Mouse (Mus musculus) layer of hippocampus, adult 2 months (tissue): ENCODE results near the gene Efcab5. TPM values are rescaled to one million over a fixed set of nuclear protein-coding genes. Genes with fewer than 3 reads are reported as not detected.
A peak's percentile ranks its signal among the peaks of the same experiment; 100 is the strongest.

Experiments
- DNase-seq, 2 experiments: peaks; one replicate each; pipeline ENCODE4 v3.0.0; 2022; ENCODE audit warnings: low spot score in 2 of 2
- H3K27ac ChIP-seq: fragments of 200-600 bp; 2 replicates; pipeline ENCODE4 v1.8.1; 2022
- H3K4me3 ChIP-seq: fragments of 200-600 bp; 2 replicates; pipeline ENCODE4 v1.8.1; 2022; ENCODE audit warnings: mild to moderate bottlenecking
- CTCF ChIP-seq: fragments of 200-600 bp; conservative IDR thresholded peaks from 2 replicates; pipeline ENCODE4 v1.8.1; 2022; ENCODE audit warnings: antibody characterized with exemption, mild to moderate bottlenecking, moderate library complexity
- total RNA-seq, 2 experiments: library from RNA; stranded (reverse); gene quantifications; 2 replicates each; pipeline ENCODE4 v1.2.3; 2021

Gene Efcab5
- total RNA-seq, 2 experiments from 2014 or later, result 2.9 to 5.6 TPM

DNA sequence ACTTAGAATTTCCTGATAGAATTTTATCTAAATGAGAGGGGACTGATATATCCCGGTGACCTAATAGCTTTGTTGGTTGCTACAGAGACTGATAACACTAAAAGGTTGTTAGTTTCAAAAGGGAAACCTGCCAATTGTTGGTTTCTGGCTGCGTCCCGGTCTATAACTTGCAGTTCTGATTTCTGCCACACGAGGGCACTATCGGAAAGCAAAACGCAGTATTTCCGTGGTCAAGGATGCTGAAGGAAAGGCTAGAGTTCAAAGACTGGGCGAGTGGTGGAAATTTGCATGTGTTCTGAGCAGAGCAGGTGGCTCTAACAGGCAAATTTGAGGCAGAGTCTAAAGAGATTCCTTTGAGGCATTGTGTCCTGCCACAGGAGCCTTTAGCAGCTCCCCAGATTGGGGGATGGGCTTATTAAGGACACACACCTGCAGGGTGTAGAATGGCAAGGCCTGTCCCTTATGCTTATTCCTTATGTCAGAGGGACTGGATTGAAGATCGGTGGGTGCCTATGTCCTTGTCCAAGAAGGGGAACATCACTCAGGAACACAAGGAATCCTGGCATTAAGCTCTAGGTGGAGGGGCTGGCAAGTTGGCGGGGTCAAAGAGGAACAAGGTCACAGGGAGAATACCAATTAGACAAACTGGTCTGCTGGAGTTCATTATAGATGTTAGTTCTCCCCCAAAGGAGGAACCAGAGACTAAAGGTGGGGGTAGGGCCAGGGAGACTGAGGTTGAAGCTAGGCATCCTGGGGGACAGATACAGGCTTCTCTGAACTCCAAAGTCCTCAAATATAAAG lies 88.4 kb downstream of the Efcab5 start:
- Histone ChIP-seq H3K4me3 (peak overlapping the region; percentile 38; the same call in 1 of the 2 replicates), H3K27ac (no peak overlapping the region)
- DNase-seq, result peak; percentile 43 to 83
- TF ChIP-seq CTCF, result peak; percentile 96

DNA sequence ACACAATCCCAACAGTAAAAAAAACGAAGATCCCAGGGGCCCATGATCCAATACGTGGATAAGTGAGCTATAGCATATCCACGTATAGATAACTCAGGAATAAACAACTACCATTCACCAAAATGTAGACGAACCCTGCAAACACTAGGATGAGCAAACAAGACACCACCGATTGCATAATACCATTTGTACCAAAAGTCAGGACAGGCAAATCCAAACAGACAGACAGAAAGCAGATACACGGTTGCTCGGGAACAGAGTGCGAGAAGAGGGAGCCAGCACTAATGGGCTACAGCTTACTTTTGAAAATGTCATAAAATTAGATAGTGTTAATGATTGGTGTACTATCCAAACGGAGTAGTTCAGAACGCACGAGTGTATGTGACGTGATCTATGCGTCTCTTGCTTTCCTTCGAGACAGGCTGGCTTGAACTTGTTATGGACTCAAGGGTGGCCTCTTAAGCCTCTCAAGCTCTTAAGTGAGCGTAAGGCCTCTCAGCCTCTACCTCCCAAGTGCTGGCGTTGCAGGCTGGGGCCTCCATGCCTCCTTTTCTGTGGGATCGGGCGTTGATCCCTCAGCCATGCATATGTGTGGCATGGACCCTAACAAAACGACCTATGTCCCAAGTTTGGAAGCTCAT lies 90.3 kb downstream of the Efcab5 start:
- no peak for TF ChIP-seq CTCF
- no peak for DNase-seq
- Histone ChIP-seq H3K27ac (no peak overlapping the region), H3K4me3 (no peak overlapping the region)

DNA sequence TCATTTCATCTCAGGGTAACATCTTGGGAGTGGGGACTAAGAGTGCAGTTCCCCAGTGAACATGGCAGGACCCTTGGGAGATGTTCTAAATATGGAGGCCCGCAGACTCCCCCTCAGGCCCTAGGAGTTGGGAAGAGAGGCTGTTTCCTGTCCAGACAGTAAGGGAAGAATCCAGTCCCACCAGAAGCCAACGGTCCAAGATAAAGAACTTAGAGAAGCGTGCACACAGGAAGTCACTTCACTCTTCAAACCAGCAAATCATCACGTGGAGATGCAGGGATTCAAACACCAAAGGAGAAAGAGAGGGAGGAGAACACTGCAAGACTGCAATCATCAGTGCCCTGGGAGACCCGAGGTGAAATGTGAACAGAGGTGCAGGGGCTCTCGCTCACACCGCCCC lies 91.8 kb downstream of the Efcab5 start:
- no peak overlapping the region for H3K4me3 ChIP-seq
- no peak for DNase-seq
- no peak for TF ChIP-seq CTCF
- H3K27ac ChIP-seq, result no peak overlapping the region

DNA sequence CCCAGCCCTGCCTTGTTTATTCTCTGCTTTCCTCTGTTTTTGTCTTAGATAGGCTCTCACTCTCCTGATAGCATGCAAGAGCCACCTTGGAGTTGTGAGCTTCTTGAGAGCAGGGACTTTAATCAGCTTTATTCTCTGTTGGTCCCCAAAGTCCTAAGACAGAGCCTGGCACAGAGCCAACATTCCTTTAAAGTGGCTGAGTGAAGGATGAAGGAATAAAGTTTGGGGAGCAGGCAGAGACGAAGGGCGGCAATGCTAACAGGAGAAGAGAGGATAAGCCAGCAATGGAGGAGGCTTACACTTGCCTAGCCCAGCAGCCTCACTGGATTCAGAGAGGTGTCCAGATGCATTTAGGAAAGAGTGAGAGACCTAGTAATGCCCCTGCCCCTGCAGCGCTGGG lies 92.2 kb downstream of the Efcab5 start:
- no peak for TF ChIP-seq CTCF
- Histone ChIP-seq H3K27ac (no peak overlapping the region), H3K4me3 (no peak overlapping the region)
- DNase-seq, result no peak

DNA sequence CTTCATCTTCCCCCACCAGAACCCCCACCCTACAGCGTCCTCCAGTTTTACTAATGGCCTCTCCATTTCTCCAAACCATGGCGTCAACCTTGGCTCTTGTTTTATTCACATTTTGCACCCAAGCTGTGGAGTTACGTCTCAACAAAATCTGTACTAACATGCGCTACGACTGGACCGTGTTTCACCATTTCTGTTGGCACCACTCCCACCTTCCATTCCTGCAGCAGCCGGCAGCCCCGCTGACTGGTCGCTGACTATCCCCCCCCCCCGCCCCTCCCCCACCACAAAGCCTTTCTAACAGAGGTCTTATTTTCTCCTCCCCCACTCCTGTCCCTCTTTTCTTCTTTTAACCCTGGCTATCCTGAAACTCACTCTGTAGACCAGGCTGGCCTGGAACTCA lies 93.6 kb downstream of the Efcab5 start:
- Histone ChIP-seq H3K4me3 (no peak overlapping the region), H3K27ac (no peak overlapping the region)
- TF ChIP-seq CTCF, result no peak
- no peak for DNase-seq

DNA sequence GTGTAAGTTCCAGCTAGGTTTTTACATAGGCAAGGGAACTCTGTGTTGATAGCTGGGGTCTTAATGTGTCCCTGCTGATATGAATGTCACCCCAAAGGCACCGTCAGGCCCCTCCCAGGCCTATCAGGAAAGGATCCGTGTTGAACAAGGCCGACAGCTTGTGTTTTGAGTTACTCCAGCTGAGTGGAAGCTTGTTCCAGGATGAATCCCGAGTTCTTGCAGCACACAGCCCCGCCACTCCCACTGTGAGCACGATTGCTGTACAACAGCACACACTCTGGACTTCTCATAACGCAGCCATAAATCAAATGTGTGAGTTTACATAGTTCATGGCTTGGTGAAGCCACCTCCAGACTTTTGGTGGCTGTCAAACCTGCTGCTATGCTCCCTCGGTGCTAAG lies 94.6 kb downstream of the Efcab5 start:
- Histone ChIP-seq H3K27ac (no peak overlapping the region), H3K4me3 (no peak overlapping the region)
- DNase-seq, result peak in 1 of 2 experiments; percentile 20
- TF ChIP-seq CTCF, result no peak

DNA sequence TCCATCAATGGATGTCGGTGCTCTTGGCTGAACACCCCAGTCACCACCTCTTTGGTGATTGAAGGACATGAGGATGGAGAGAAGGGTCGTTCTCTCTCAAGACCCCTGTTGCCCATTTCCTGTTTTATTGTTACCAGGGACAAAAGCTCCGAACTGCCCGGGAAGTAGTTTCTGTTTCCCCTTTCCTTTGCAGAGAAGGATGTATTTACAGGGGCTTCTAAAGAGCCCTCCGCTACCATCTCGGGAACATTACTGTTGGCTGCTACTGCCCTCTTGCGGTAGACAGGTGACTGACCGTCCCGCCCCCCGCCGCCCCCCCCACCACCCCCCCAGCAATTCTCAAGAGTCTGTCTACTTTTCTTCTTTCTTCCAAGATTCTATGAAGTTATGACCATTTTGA lies 95.6 kb downstream of the Efcab5 start:
- DNase-seq, result peak in 1 of 2 experiments; percentile 36
- TF ChIP-seq CTCF, result peak; percentile 75
- no peak overlapping the region for H3K27ac ChIP-seq
- H3K4me3 ChIP-seq, result peak overlapping the region; percentile 45

DNA sequence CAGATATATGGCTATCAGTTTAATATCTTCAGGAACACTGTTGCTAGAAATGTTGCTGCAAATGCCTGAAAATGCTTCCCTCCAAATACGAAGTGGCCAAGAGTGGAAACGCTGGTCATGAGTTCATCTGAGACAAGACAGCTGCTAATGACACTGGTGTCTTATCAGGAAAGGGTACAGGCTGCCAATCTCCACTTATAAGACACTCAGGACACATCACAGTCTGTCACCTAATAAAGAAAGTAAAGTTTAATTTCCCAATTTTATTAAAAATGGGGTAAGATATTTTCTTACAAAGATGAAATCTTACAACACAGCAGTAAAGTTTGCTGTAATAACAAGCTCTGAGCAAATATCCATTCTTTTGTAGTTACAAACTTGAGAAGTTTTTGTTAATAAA lies 99.6 kb downstream of the Efcab5 start:
- Histone ChIP-seq H3K27ac (no peak overlapping the region), H3K4me3 (no peak overlapping the region)
- no peak for DNase-seq
- no peak for TF ChIP-seq CTCF

DNA sequence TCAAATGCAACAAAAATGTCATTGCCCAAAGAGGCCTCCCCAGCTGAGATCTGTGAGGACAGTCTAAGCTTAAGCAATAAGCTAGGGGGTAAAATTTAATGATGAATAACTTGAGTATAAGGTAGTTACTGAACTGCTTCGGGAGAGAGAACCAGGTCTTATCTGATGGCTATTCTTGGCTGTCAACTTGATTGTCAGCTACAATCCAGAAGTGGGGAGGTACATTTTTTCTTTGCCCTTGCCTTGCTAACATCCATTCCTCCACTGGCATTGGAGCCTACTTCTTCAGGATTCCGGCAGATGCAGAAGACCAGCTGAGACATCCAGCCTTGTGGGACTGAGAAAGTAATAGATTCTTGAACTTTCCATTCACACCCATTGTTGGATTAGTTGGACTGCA lies 101.8 kb downstream of the Efcab5 start:
- H3K27ac ChIP-seq, result no peak overlapping the region
- H3K4me3 ChIP-seq, result no peak overlapping the region
- DNase-seq, result no peak
- no peak for TF ChIP-seq CTCF

DNA sequence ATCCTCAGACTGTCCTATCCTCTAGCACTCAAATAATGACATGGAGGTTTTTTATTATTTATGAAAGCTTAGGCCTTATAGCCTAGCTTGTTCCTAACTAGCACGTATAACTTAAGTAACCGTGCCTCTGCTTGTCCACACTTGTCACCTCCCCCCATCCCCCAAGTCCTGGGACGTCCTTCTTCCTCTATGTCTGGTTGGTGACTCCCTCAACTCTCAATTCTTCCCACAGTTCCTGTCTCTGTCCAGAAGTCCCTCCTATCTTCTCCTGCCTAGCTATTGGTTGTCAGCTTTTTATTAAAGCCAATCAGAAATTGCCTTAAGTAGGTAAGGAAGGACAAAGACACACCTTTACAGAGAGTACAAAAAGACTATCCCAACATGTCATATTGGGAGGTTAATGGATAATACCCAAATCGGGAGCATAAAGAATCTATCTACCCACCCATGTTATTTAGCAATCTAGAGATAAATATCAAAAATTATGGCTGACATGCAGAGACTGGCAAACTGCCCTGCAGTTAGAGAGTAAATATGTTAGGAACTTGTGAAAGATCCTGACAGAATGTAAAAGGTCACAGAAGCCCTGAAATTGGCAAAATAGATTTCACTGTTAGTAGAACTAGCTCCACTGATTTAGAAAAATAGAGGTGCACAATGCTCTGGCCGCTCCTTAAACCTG lies 104.6 kb downstream of the Efcab5 start:
- no peak overlapping the region for H3K4me3 ChIP-seq
- TF ChIP-seq CTCF, result no peak
- no peak for DNase-seq
- H3K27ac ChIP-seq, result no peak overlapping the region

DNA sequence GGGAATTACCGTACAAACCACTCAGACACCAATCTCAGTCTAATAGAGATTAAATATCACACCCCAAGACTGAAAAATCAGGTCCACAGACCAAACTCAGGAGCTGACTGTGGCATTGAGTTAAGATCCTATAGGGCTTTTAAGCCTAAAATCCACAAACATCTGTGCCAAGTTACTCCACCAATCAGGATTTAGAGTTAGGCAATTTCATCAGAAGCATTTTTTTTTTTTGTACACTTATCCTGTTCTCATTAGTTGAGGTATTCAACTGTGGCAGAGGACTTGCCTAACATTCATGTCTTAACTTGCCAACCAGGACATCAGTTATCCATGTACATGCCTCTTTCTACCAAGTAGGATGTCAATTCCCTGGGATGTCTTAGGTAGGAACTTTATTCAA lies 109.4 kb downstream of the Efcab5 start:
- DNase-seq, result no peak
- Histone ChIP-seq H3K27ac (no peak overlapping the region), H3K4me3 (no peak overlapping the region)
- TF ChIP-seq CTCF, result no peak

DNA sequence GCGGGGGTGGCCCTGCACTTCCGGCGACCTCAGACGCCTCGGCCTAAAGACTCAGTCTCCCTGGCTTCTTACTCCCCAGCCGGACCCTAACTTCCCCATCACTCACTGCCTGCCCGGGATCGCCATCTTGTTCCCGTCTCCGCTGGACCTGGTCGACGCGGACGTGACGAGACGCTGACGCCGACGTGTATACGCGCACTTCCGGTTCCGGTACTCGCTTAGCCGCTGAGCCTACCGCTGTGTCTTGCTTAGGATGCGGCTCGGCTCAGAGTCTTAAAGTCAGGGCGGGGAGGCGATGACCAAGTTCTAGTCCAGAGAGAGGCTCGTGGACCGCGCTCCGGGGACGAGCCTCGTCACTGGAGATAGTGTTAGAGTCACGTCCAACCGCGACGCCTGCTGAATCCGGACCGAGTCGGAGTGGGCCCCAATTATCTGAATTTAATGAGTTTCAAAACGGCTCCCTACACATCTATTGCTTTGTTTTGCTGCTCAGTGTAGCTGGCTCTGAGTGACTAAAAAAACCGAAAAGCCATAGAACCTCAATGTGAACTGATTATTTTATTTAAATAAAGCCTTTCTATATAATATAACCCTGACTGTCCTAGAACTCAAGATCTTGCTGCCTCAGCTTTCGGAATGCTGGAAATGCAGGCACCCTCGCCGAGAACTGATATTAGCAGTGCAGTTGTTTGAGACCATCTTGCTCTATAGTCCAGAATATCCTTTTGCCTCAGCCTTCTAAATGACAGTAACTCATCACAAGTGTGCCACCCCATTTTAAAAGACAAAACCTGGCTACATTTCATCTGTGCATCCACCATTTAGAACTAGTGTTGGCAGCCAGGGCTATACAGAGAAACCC lies 110.3 kb downstream of the Efcab5 start, which contains the start of gene Nsrp1:
TSS of gene Nsrp1 (minus strand) at position 163 of the 862 bp plus-strand sequence.
- peak; percentile 93 to 94 for DNase-seq
- Histone ChIP-seq H3K4me3 (peak within 1 kb of the TSS; percentile 91), H3K27ac (peak within 1 kb of the TSS; percentile 92)
- no peak for TF ChIP-seq CTCF
